Mouse (Mus musculus) cerebellum, adult (tissue): ENCODE results near the gene Sik2.

Experiments
- ATAC-seq: cut with Nextera tagmentation; 2 replicates; pipeline ENCODE4 v1.9.2; 2017; ENCODE audit warnings: mild to moderate bottlenecking, moderate library complexity, mixed read lengths; ENCODE audit not compliant: insufficient number of reproducible peaks, low FRiP score, low TSS enrichment

Sik2 gene

GRCm38 (mm10) chr9:51004062-51004461 lies 4.8 kb downstream of the Sik2 start:
- no peak for ATAC-seq

GRCm38 (mm10) chr9:50986677-50987076 lies 22.2 kb downstream of the Sik2 start:
- ATAC-seq: no peak

GRCm38 (mm10) chr9:50986123-50986522 lies 22.8 kb downstream of the Sik2 start:
- ATAC-seq: no peak

GRCm38 (mm10) chr9:50981499-50982190 lies 27.2 kb downstream of the Sik2 start:
- no peak for ATAC-seq

- ATAC-seq: no peak
These were observed 34.2 kb downstream of the Sik2 start for GRCm38 (mm10) chr9:50974631-50975030.

GRCm38 (mm10) chr9:50970413-50970812 lies 38.5 kb downstream of the Sik2 start:
- no peak for ATAC-seq

GRCm38 (mm10) chr9:50969266-50969665 lies 39.6 kb downstream of the Sik2 start:
- ATAC-seq: no peak

GRCm38 (mm10) chr9:50966277-50966676 lies 42.6 kb downstream of the Sik2 start:
- ATAC-seq: no peak

- no peak for ATAC-seq
These were observed 43.5 kb downstream of the Sik2 start for GRCm38 (mm10) chr9:50965392-50965791.

GRCm38 (mm10) chr9:50964911-50965310 lies 44.0 kb downstream of the Sik2 start:
- no peak for ATAC-seq

GRCm38 (mm10) chr9:50957956-50958489 lies 50.9 kb downstream of the Sik2 start:
- ATAC-seq: no peak

- ATAC-seq: no peak
These were observed 53.7 kb downstream of the Sik2 start for GRCm38 (mm10) chr9:50955176-50955575.

GRCm38 (mm10) chr9:50948097-50948823 lies 60.6 kb downstream of the Sik2 start:
- no peak for ATAC-seq

- no peak for ATAC-seq
These were observed 62.5 kb downstream of the Sik2 start for GRCm38 (mm10) chr9:50946338-50946737.

- no peak for ATAC-seq
These were observed 64.0 kb downstream of the Sik2 start for GRCm38 (mm10) chr9:50944826-50945225.

- no peak for ATAC-seq
These were observed 66.2 kb downstream of the Sik2 start for GRCm38 (mm10) chr9:50942711-50943110.

- ATAC-seq: no peak
These were observed 67.0 kb downstream of the Sik2 start for GRCm38 (mm10) chr9:50941804-50942401.

GRCm38 (mm10) chr9:50929986-50930385 lies 78.9 kb downstream of the Sik2 start:
- ATAC-seq: no peak

- no peak for ATAC-seq
These were observed 83.1 kb downstream of the Sik2 start for GRCm38 (mm10) chr9:50925801-50926200.

GRCm38 (mm10) chr9:50924454-50924853 lies 84.4 kb downstream of the Sik2 start:
- ATAC-seq: no peak
